Mouse (Mus musculus) retina, embryonic 14.5 days (tissue): ENCODE results near the gene Spdye4b.

Source experiments
- DNase-seq: peaks from one replicate; pipeline ENCODE4 v3.0.0-alpha.2; 2015; ENCODE audit warnings: low spot score

The Spdye4b gene

GRCm38 (mm10) chr5:143220996-143221395, 40.2 kb downstream of the Spdye4b start:
- no peak for DNase-seq

GRCm38 (mm10) chr5:143222287-143222686, 41.5 kb downstream of the Spdye4b start:
- no peak for DNase-seq

DNA sequence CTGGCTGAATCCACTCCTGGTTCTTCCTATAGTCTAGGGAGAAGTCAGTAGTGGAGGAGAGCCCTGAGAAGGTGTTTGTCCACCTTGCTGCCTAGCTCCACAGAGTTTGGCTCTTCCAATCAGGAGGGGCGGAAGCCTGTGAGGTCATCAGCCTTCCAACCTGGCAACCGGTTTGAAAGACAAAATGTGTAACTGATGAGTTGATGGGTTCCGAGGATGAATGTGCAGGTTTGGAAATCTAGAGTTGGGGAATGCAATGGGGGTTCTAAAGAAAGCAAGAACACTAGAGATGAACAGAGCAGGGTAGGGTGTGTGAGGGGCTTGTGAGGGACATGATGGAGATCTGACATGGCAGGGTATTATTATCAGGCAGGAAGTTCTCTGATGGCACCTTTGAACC, 46.0 kb downstream of the Spdye4b start, which contains the start of gene Spdye4a:
TSS of gene Spdye4a (minus strand) at position 101 of the 400 bp plus-strand sequence.
- no peak for DNase-seq

DNA sequence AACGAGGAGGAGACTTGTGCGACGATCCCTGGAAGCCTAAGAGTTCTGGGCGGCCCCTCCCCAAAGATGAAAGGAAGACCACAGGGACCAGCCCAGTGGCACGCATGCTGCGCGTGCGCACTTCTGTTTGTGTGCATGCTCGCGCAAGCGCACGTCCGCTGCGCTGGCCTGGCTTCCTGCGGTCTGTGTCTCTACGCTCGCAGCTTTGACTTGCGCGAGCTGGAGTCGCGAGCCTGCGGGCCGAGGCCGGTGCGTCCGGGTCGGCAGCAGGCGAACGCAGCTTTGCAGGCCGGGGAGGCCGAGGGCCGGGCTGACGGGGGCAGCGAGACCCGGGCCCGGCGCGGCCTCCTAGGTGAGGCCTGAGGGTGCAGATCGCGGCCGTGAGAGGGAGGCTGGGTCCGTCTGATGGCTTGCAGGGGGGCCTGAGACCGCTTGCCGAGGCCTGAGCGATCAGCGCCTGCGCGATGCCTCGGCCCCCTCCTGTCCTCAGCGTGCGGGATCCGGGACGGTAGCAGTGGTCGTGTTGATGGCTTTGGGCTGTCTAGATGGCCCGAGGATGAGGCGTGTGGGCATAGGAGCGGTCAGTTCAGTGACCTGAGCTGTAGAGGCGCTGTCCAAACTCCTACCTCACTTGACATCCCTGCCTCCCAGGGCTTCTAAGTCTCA, 54.3 kb downstream of the Spdye4b start, which contains the start of gene Zfp12:
TSS of gene Zfp12 (plus strand) at position 136 of the 666 bp plus-strand sequence.
- DNase-seq, result peak; percentile 98

DNA sequence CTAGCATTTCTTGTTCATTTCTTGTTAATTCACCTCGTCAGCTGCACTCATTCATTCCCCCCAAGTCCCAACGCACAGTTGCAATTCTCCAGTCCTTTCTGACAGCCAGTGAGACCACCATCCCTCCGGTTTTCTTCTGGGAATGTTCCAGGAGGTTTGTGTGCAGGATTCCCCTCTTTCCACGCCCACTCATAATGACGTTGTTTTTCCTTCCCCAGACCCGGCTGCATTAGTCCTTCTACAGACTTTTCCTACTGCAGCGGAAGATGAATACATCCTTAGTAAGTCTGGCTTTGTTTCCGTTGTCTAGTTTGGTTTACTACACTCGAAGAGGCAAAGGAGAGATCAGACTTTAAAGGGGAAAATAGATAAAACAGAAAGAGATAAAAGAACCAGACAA, 55.2 kb downstream of the Spdye4b start:
- DNase-seq, result no peak

- DNase-seq, result no peak
Observed at GRCm38 (mm10) chr5:143244926-143245325, 64.1 kb downstream of the Spdye4b start.

GRCm38 (mm10) chr5:143252039-143252438, 71.2 kb downstream of the Spdye4b start:
- no peak for DNase-seq

DNA sequence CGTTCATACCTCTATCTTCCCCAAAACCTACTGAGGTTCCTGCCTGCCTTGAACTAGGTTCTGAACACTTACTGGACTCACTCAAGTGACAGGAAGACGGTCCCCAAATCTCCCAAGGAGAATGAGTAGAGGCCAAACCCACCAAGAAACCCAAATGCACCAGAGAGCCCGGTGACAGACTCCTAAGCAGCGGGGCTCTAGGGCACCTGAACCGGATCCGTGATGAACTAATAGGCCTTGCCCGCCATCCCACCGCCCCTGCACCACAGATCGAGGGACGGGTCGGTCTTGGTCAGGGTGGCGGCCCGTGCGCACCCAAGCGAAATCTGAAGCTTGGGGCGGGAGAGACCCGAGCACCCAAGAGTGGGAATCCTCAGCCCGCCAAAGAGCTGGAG, 72.0 kb downstream of the Spdye4b start:
- no peak for DNase-seq

DNA sequence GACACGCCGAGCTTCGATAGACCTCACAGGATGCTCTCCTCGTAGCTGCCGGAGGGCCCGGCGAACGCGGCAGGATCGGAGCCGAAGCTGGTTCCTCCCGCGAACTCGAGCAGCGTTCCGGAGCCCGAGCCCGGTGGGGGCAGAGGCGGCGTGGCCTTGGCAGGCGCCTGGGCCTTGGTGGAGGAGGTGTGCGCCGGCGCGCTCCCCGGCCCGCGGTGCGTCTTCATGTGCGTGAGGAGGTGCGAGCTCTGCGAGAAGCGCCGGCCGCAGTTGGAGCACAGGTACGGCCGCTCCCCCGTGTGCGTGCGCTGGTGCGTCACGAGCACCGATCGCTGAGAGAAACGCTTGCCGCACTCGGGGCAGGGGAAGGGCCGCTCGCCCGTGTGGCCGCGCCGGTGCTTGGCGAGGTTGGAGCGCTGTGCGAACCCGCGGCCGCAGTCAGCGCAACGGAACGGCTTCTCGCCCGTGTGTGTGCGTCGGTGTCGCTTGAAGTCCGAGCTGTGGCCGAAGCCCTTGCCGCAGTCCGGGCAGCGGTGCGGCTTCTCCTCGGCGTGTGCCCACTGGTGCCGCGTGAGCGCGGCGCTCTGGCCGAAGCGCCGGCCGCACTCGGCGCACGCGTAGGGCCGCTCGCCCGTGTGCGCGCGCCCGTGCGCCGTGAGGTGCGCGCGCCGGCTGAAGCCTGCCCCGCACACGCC, 72.5 kb downstream of the Spdye4b start:
- DNase-seq, result peak; percentile 40

- peak; percentile 37 for DNase-seq
Observed at GRCm38 (mm10) chr5:143253881-143254486, 73.2 kb downstream of the Spdye4b start.
